Mouse (Mus musculus): ENCODE measurements at regions not wholly inside any gene's neighbourhood (a gene's known extent, or its start where the extent isn't known, plus 50 kb on each side); places are given as distances from the start of the nearest gene placed in this dataset.

GRCm38 (mm10) chr13:116508213-116508811 lies 198.8 kb upstream of the Isl1 start:
- no peak for TF ChIP-seq CTCF (IDR thresholded peaks at IDR 0.05; ENCODE audit: low read depth, low read length)
- TF ChIP-seq POLR2A (IDR thresholded peaks at IDR 0.05; ENCODE audit: extremely low read depth, insufficient read depth, low read length), result no peak

Measured in liver, adult 2 months (tissue).